Mouse (Mus musculus): ENCODE measurements at regions not wholly inside any gene's neighbourhood (a gene's known extent, or its start where the extent isn't known, plus 50 kb on each side); places are given as distances from the start of the nearest gene placed in this dataset.

DNA sequence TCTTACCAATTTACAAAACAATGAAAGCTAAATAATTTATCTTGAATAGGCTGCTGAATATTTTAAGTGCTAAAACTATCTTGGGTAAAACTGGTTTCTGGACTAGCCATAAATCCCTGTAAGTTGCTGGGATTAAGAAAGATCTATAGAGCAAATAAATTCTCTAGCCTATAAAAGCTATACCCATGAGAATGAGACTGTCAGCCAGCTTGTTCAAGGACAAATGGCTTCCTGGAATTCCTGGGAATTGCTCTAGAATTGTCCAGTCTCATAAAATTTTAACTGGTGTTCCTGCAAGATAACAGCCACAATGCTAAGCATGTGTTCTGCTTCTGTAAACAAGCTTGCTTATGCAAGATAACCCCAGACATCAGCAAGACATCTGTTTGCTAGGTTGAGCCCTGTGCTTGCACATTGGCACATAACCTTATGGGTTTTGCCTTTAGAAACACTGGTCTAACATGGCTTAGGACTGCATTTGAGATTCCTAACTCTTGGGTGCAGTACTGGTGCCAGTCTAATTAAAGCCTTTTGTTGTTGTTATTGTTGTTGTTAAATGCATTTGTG lies 180.2 kb upstream of the Syt10 start:
- DNase-seq, result no peak
- intact Hi-C loops (cut with DNase I), result no loop called here

DNA sequence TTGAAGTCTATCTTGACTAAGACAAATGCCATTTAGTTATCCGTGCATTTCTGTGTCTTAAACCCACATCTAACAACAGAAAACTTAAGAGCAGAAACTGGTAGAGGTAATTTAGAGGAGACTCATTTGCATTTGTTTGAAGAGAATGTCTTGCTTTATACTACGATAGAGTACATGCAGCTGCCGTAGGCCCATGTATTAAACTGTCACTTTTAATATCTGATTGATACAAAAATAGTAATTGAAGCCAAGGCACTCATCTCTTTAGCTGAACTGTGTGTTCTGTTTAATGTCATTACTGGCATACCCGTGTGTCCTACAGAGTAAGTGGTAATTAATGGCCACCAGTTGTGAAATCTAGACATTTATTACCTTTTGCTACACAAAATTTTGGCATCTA lies 181.5 kb upstream of the Syt10 start:
- DNase-seq, result no peak
- intact Hi-C loops (cut with DNase I), result no loop called here

DNA sequence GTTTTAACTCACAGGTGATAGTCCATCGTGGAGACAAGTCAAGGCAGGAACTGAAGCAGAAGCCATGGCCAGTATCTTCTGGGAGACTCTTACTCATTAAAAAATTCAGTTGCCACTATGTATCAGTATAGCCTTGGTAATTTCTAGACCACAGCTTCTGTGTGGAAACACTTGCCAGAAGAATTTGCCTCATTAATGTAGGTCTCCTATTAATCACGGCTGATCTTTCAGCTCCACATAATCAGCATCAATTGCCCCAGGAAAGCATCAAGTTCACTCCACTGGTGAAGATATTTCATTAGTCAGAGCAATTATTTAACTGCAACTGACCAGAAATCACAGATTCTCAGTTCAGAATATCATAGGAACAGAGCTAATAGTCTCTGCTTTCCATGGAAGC lies 189.8 kb upstream of the Alg10b start:
- intact Hi-C loops (cut with DNase I), result no loop called here
- no peak for DNase-seq

- intact Hi-C loops (cut with DNase I), result no loop called here
- no peak for DNase-seq
These were observed 178.4 kb upstream of the Alg10b start for GRCm38 (mm10) chr15:90045683-90046082.

GRCm38 (mm10) chr15:90062021-90062420 lies 162.1 kb upstream of the Alg10b start:
- intact Hi-C loops (cut with DNase I), result no loop called here
- no peak for DNase-seq

DNA sequence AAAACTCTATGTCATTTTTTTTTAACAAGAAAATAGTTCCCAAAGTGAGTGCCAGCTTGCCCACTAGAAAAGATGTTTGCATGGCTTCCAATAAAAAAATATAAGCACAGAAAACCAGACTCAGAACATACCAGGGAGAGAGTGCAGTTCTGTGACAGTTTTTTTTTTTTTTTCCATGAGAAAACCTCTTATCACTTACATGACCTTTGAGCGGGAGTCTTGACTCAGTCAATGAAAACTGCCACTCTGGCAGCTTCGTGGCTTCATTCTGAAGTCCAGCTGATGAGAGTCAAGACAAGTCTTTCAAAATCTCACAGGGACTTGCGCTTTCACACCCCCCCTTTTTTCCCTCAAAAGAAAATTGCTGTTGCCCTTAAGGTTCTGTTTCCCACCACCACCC lies 158.3 kb upstream of the Alg10b start:
- intact Hi-C loops (cut with DNase I), result no loop called here
- no peak for DNase-seq

DNA sequence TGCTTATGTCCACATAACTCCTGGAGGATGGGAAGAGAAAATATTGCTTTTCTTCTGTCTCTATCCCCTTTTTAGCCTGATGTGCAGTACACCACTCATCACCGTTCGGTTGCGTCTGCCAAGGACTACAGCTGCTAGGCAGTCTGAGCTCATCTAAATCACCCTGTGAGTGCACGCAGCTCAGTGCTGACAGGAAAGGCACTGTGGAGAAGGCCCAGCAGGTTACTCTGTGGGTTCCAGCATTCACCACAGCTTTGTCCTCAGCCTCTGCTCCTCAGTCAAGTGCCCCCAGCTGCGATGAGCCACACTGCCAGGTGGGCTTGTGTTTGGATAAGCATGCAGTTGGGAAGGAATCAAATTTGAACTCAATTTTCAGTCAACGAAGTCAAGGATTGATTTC lies 152.0 kb upstream of the Alg10b start:
- intact Hi-C loops (cut with DNase I), result no loop called here
- DNase-seq, result peak; percentile 60 to 61

GRCm38 (mm10) chr15:90082175-90082951 lies 141.7 kb upstream of the Alg10b start:
- intact Hi-C loops (cut with DNase I), result no loop called here
- DNase-seq, result peak; percentile 28 to 33

DNA sequence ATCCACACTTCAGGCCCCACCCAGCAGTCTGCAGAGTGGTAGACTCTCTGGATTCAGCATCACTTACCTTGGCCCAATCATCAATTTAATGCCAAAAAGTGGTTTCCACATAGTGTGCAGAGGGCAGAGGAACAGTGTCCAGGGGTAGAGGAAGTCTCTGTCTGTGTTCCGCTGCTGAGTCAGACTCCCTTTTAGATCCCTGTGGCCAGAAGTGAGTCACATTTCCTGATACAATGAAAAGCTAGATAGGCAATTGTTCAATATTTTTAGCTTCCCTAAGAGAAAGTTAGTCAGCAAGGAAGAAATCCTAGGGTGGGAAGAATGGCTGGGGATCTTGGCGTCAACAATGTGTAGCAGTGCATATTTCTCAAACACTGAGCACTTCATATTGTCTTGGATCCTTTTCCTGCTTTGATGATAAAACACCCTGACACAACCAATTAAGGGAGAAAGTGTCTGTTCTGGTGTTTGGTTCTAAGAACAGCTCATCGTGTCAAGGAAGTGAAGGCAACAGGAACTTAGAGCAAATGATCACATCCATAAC lies 114.6 kb upstream of the Alg10b start:
- intact Hi-C loops (cut with DNase I), result no loop called here
- peak; percentile 4 to 9 for DNase-seq

- DNase-seq, result no peak
- intact Hi-C loops (cut with DNase I), result no loop called here
These were observed 110.5 kb upstream of the Alg10b start for GRCm38 (mm10) chr15:90113611-90114010.

DNA sequence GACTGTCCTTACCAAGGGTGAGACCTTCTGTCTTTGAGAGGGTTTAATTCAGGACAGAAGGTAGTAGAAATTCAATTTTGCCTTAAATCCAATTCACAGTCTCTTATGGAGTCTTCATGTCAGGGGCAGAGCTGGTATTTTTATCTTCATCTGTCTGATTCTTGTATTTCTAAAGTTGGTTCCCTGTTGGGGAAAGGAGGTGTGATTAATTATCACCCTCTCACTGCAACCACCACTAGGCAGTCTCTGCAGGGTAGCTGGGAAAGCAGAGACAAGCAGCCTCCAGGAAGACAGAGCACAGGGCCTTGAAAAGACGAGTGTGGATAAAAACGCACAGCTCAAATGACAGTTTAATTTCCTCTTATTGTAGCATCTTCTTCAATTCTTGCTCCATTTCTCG lies 104.4 kb upstream of the Alg10b start:
- intact Hi-C loops (cut with DNase I), result no loop called here
- DNase-seq, result no peak

DNA sequence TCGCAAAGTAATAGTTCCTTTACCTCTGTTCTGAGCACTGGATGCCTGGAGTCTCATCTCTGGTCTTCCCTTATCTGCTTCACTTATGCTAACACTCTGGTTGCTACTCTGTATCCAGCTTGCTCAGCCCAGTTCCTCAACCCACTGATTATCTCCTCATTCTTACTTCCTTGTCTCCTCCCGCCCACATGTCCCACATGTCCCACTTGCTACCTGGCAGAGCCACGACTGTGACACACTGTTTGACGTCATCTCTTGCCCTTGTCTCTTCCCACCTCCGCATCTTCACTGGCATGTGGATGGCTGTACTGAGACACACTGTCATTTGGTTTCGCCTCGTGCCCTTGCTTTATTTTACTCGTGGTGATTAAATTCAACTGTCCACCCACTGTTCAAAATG lies 100.1 kb upstream of the Alg10b start:
- no peak for DNase-seq
- intact Hi-C loops (cut with DNase I), result no loop called here

DNA sequence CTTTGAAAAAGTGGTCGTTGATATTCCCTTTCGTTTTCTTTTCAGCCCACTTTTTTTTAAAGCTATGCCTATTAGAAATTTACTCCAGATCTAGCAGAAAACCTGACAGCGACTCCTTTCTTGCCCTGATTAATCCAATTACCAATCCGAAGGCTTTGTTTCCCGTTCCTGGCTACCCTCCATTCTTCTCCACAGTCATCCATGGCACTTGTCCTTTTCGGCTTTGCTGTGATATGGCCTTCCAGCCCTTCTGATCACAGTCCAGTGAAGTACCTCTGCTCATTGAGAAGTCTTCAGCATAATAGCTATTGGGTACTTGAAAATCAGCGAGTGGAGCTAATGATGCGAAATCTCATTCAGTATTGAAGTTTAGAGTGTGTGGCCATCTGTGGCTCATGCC lies 99.0 kb upstream of the Alg10b start:
- intact Hi-C loops (cut with DNase I), result no loop called here

GRCm38 (mm10) chr15:90131777-90132176 lies 92.3 kb upstream of the Alg10b start:
- DNase-seq, result no peak
- intact Hi-C loops (cut with DNase I), result no loop called here

More for the DNA sequence above, 99.0 kb upstream of the Alg10b start:
- no peak for DNase-seq

- intact Hi-C loops (cut with DNase I), result no loop called here
- no peak for DNase-seq
These were observed 83.1 kb upstream of the Alg10b start for GRCm38 (mm10) chr15:90140966-90141365.

- no peak for DNase-seq
- intact Hi-C loops (cut with DNase I), result no loop called here
These were observed 75.4 kb upstream of the Alg10b start for GRCm38 (mm10) chr15:90148663-90149062.

DNA sequence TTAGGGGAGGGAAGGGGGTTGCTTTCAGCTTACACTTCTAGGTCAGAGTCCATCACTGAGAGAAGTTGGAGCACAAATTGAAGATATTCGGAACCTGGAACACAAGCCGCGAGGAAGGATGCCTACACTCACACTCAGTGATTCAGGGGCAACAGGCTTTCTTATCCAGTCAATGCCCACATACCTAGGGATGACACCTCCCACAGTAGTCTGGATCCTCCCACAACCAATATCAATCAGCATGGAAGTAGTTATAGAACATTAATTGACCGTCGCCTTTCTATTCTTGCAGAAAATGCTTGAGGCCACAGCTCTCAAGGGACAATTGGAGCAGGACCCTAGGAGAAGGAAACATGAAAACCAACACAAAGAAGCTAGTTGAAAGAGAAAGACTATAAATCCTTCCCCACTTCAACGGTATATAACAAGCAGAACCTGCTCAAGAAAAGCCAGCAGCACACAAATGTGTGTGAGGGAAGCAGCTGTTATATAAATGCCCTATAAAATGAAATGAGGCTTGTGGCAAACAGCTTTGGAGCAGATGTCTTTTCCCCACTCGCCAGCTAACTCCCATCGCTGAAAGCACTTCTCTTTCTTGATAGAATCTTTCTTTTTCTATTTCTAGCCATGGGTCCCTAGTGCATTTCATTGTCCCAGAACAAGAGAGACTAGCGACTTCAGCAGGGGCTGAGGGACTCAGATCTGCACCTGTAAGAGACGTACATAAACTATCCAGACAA lies 70.1 kb upstream of the Alg10b start:
- no peak for DNase-seq
- intact Hi-C loops (cut with DNase I), result no loop called here
